Mouse (Mus musculus): Measurements from ENCODE around the gene Mcu. TPM values are rescaled to one million over a fixed set of nuclear protein-coding genes. Genes with fewer than 3 reads are reported as not detected.

Mcu gene
- total RNA-seq, 2 experiments from 2014 or later = 33.9 to 37.1 TPM

- no peak for TF ChIP-seq CTCF (IDR thresholded peaks at IDR 0.05)
- no peak overlapping the region for H3K27ac ChIP-seq
- DNase-seq (ENCODE audit: extremely low spot score in 1 of 2, low spot score in 2 of 2) = no peak
- intact Hi-C loops (cut with DNase I) = no loop called here
- no peak overlapping the region for H3K4me3 ChIP-seq
Observed at GRCm38 (mm10) chr10:59636751-59637533, 20.4 kb upstream of the Mcu start.

DNA sequence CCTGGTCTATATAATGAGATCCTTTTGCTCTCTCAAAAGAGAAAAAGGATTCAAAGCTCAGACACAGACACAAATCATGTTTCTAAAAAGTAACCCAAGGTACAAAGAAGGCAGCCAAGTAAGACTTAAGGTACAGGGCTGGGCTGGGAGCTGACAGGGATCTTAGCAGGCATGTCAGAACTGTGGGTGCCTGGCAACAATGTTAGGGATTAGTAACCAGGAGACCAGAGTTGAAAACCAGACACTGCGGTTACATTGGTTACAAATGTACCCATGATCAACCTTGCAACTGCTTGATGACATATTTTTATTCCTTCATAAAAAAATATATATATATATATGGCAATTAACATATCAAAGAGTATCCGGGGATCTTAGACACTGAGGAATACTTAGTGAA, 19.6 kb upstream of the Mcu start:
- DNase-seq (ENCODE audit: extremely low spot score in 1 of 2, low spot score in 2 of 2) = no peak
- no peak for TF ChIP-seq CTCF (IDR thresholded peaks at IDR 0.05)
- intact Hi-C loops (cut with DNase I) = no loop called here
- Histone ChIP-seq H3K27ac (no peak overlapping the region), H3K4me3 (no peak overlapping the region)

GRCm38 (mm10) chr10:59629506-59629782, 13.0 kb upstream of the Mcu start:
- no peak overlapping the region for H3K4me3 ChIP-seq
- H3K27ac ChIP-seq = no peak overlapping the region
- TF ChIP-seq CTCF (IDR thresholded peaks at IDR 0.05) = no peak
- no peak for DNase-seq (ENCODE audit: extremely low spot score in 1 of 2, low spot score in 2 of 2)
- intact Hi-C loops (cut with DNase I) = no loop called here

DNA sequence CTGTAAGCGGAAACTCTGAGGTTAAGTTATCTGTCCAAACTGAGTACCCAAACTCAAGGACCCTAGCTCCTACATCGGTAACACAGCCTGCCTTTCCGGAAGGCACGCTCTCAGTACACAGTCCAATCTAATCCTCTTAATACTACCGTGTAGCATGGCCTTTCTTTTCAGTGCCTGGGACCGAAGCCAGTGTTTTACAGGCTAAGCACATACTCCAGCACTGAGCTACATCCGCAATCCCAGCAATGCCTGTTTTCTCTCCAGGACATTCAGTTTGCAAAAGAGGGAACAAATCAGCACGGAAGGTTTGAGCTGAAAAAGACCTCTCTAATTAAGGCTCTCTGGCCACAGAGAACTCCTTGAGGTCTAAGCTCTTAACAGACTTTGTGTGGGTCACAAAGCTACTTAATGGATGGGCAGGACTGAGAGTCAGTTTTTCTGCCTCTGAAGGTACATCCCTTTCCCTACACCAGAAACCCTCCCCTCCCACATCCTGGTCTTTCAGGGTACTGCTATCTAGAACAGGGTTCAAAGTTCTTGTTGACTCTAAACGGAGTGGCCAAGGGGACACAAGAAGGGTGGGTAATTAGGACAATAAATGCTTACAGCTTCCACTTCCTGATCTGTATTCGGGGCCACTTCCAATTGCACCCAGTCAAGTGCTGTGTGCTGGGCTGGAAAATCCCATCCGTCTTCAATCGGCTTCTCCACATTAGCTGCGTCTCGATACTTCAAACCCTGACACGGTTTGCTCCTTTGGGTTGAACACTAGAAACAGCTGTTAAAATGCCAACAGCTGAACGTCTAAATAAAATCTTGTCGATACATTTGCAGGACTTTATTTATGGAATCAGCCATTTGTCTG, 12.4 kb upstream of the Mcu start:
- Histone ChIP-seq H3K4me3 (no peak overlapping the region), H3K27ac (no peak overlapping the region)
- no peak for TF ChIP-seq CTCF (IDR thresholded peaks at IDR 0.05)
- DNase-seq (ENCODE audit: extremely low spot score in 1 of 2, low spot score in 2 of 2) = no peak
- intact Hi-C loops (cut with DNase I) = no loop called here

DNA sequence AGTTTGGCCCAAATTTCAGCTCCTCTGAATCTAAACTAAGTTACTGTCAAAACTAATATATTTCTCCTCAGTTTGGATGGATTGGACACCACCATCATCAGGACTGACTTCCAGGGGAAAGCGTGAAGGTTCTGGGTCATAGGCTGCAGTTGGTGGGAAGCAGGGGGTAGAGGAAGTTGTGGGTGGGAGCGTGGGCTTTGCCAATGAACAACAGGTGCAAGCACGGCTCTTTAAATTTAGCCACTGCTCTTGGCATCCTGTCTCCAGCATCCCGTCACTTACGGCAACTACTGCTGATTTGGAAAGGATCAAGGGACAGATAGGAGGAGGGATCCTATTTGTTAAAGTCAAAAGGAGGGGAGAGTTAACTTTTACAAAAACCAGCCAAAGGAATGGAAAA, 7.0 kb upstream of the Mcu start:
- Histone ChIP-seq H3K4me3 (no peak overlapping the region), H3K27ac (no peak overlapping the region)
- DNase-seq (ENCODE audit: extremely low spot score in 1 of 2, low spot score in 2 of 2) = no peak
- intact Hi-C loops (cut with DNase I) = no loop called here
- TF ChIP-seq CTCF (IDR thresholded peaks at IDR 0.05) = no peak

- TF ChIP-seq CTCF (IDR thresholded peaks at IDR 0.05) = no peak
- Histone ChIP-seq H3K4me3 (no peak overlapping the region), H3K27ac (no peak overlapping the region)
- no peak for DNase-seq (ENCODE audit: extremely low spot score in 1 of 2, low spot score in 2 of 2)
- intact Hi-C loops (cut with DNase I) = no loop called here
Observed at GRCm38 (mm10) chr10:59621355-59621754, 4.9 kb upstream of the Mcu start.

DNA sequence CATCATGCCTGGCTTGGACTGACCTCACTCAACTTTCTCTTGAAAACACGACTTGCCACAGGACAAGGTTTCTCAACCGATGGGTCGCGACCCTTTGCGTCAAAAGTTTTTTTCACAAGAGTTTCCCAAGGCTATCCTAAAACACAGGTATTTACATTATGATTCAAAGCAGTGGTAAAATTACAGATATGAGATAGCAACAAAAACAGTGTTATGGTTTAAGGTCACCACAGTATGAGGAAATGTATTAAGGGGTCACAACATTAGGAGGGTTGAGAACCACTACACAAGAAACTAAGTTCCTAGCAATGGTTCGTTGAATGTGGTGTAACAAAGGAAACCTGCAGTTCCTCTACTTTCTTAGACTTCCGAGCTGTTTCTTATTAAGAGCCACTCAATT, 1.3 kb upstream of the Mcu start:
- Histone ChIP-seq H3K4me3 (no peak overlapping the region), H3K27ac (no peak overlapping the region)
- DNase-seq (ENCODE audit: extremely low spot score in 1 of 2, low spot score in 2 of 2) = no peak
- TF ChIP-seq CTCF (IDR thresholded peaks at IDR 0.05) = no peak
- intact Hi-C loops (cut with DNase I) = loop anchor here (2.0 to 5.0 kb wide), 3 partner anchors 85 to 250 kb away; partner anchors contain the start of gene Micu1

DNA sequence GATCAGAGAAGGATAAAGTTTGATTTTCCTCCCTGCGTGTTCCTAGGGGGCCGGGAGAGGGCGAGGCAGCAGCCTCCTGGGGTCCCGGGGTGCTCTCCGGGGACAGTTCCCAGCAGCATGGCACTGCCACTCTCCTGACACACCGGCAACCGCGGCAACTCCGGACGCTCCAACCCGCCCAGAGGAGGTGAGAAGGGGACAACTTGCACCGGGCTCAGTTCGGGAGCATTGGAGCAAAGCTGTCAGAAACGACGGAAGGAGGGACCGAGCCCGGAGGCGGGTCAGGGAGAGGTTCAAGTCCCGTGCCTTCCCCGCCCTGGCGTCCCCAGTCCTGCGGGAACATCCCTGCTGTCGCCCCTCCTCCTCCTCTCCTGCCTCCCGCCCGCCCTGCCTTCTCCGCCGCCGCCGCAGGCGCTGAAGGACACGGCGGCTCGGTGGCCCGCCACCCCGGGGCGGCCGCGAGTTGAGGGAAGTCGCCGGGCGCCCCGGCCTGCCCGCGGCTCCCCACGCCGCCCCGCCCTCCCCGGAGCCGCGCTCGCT, 441 bp downstream of the Mcu start, which contains the start of gene Gm10322:
Gene Gm10322, plus strand, starts transcription at position 83 of the 540 bp plus-strand sequence.
- H3K4me3 ChIP-seq = peak within 1 kb of the TSS; percentile 85
- DNase-seq (ENCODE audit: extremely low spot score in 1 of 2, low spot score in 2 of 2) = peak; percentile 60 to 62
- intact Hi-C loops (cut with DNase I) = loop anchor here (2.0 to 5.0 kb wide), 3 partner anchors 87 to 251 kb away; partner anchors contain the start of gene Micu1
- H3K27ac ChIP-seq = peak within 1 kb of the TSS; percentile 81
- no peak for TF ChIP-seq CTCF (IDR thresholded peaks at IDR 0.05)

DNA sequence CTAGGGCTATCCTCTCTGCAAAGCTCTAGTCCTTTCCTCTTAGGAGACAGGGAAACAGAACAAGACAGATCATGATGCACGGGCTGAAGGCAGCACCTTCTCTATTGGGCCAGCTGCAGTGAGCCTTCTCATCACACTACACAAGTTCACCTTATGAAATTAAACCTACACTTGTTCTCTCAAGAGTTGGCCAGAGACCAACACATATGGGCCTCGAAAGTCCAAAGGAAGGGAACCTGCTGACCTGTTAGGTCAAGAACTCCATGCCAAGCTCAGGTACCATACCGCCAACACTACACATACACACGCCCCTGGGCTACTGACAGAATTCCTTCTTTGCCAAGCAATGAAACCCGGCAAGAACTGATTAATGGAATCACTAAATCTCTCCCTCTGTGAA, 1.1 kb downstream of the Mcu start:
- DNase-seq (ENCODE audit: extremely low spot score in 1 of 2, low spot score in 2 of 2) = no peak
- H3K27ac ChIP-seq = peak overlapping the region; percentile 81
- no peak for TF ChIP-seq CTCF (IDR thresholded peaks at IDR 0.05)
- peak overlapping the region; percentile 85 for H3K4me3 ChIP-seq
- intact Hi-C loops (cut with DNase I) = loop anchor here (5.0 kb wide), 2 partner anchors 123 to 252 kb away; no protein-coding TSS in a partner anchor

DNA sequence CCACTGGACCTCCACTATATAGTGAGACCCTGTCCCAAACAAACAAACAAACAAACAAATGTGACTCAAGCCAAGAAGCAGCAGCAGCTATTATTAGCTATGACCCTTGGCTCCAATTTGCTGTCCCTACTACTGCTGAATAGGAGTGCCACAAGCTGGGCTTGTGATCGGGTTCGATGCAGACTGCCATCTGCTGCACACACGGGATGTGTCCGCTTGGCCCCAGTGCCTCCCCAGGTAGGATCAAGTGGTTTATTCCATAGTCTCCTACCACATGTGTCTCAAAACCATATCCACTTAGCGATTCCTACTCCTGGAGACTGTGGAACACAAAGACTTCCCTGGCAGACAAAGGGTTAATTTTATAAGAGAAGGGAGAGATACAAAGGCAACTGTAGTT, 2.4 kb downstream of the Mcu start:
- Histone ChIP-seq H3K27ac (no peak overlapping the region), H3K4me3 (peak overlapping the region; percentile 85)
- DNase-seq (ENCODE audit: extremely low spot score in 1 of 2, low spot score in 2 of 2) = no peak
- intact Hi-C loops (cut with DNase I) = no loop called here
- no peak; the same call in 1 of the 2 replicates for TF ChIP-seq CTCF (IDR thresholded peaks at IDR 0.05)

DNA sequence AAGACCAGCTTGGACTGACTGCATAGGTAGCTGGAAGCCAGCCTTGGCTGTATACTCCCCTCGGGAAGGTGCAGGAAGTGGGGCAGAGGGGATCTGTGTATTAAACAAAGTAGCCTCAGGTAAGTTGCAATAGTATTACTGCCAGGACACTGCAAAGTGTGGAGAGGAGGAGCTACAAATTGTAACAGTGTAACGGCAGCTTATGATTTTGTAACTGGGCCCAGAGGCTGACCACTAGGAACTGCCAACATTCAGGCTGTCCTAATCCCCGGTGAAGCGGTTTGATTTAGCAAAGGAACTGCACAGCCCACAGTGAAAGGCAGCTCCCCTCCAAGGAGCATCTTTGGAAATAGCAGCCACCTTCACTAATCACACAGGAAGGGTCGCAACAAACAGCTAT, 3.2 kb downstream of the Mcu start:
- TF ChIP-seq CTCF (IDR thresholded peaks at IDR 0.05) = no peak
- no peak overlapping the region for H3K4me3 ChIP-seq
- DNase-seq (ENCODE audit: extremely low spot score in 1 of 2, low spot score in 2 of 2) = no peak
- H3K27ac ChIP-seq = no peak overlapping the region
- intact Hi-C loops (cut with DNase I) = no loop called here

DNA sequence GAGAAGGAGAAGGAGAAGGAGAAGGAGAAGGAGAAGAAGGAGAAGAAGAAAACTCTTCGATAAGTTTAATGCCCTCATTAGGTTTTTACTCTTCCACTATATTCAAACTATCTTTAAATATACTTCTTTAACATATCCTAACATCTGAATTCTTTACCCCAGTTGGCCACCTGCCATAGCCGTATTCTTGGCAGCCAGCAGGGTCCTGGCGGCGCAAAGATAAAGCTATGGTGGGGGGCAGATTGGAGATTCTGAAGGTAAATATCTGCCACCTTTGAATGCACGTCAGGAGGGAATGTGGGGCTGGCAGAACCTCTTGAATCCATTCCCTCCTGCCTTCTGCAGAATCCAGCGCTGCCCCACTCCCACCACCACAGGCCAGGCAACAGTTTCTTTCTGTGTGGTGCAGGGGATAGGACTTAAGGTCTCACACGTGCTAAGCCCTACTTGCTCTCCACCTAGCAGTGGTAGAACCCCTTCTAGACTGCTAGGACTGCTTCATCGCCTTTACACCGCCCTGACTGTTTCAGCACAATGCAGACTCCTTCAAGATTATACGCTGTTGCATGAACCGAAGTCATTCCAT, 11.5 kb downstream of the Mcu start:
- no peak for TF ChIP-seq CTCF (IDR thresholded peaks at IDR 0.05)
- intact Hi-C loops (cut with DNase I) = no loop called here
- no peak overlapping the region for H3K4me3 ChIP-seq
- H3K27ac ChIP-seq = no peak overlapping the region
- no peak for DNase-seq (ENCODE audit: extremely low spot score in 1 of 2, low spot score in 2 of 2)
